Mouse (Mus musculus): ENCODE measurements around the gene Plekhh1. TPM values are rescaled to one million over a fixed set of nuclear protein-coding genes. Genes with fewer than 3 reads are reported as not detected.

Plekhh1 gene
- polyA plus RNA-seq, 1 experiment from 2014 or later: 0.13 TPM

GRCm38 (mm10) chr12:79052073-79052472, 23.1 kb downstream of the Plekhh1 start:
- whole genome bisulfite sequencing (ENCODE audit: insufficient replicate concordance): 65% methylated on average over 2 of the region's 2 CpGs
- H3K9ac ChIP-seq: no peak overlapping the region
- no peak overlapping the region for H3K27ac ChIP-seq (replicated peaks)

GRCm38 (mm10) chr12:79055276-79055675, 26.3 kb downstream of the Plekhh1 start:
- no peaks in the 10 kb centered on the region for H3K9me3 ChIP-seq (replicated peaks)
- WGBS (ENCODE audit: insufficient replicate concordance): 46% methylated on average over 7 of the region's 7 CpGs
- H3K36me3 ChIP-seq (replicated peaks): no peaks in the 10 kb centered on the region
- no peaks in the 10 kb centered on the region for H3K27me3 ChIP-seq
- no peak overlapping the region for H3K9ac ChIP-seq
- ATAC-seq (ENCODE audit: insufficient read depth): peak; percentile 47; the same call in 1 of the 2 replicates
- no peak overlapping the region for H3K27ac ChIP-seq (replicated peaks)
- H3K4me3 ChIP-seq (replicated peaks): no peak overlapping the region
- H3K4me2 ChIP-seq: no peak overlapping the region
- H3K4me1 ChIP-seq (replicated peaks): peaks cover 12% of the 10 kb centered on the region

More at GRCm38 (mm10) chr12:79052073-79052472, 23.1 kb downstream of the Plekhh1 start:
- no peak overlapping the region for H3K4me3 ChIP-seq (replicated peaks)
- ATAC-seq (ENCODE audit: insufficient read depth): no peak
- no peak overlapping the region for H3K4me2 ChIP-seq
- no peaks in the 10 kb centered on the region for H3K9me3 ChIP-seq (replicated peaks)
- H3K36me3 ChIP-seq (replicated peaks): no peaks in the 10 kb centered on the region
- no peaks in the 10 kb centered on the region for H3K27me3 ChIP-seq
- peaks cover 12% of the 10 kb centered on the region for H3K4me1 ChIP-seq (replicated peaks)

DNA sequence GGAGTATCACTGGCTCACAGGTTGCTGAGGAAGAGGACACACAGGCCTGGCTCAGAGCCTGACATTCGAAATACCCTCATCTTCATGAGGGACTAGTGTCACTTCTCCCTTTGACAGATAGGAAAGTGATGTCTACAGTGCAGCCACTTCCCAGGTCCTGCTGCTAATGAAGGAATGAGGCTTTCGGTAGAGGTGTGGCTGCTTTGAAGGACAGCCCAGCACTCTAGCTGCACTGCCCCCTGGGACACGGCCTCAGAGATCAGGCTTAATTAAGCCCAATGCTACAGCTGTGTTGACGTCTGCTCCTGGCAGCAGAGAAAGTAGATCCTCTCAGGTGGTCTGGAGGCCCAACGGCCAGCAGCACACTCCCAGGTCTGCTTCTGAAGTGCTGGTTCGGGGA, 30.6 kb downstream of the Plekhh1 start:
- H3K36me3 ChIP-seq (replicated peaks): no peaks in the 10 kb centered on the region
- WGBS (ENCODE audit: insufficient replicate concordance): 77% methylated on average over 6 of the region's 6 CpGs
- no peak overlapping the region for H3K9ac ChIP-seq
- no peaks in the 10 kb centered on the region for H3K9me3 ChIP-seq (replicated peaks)
- H3K4me2 ChIP-seq: no peak overlapping the region
- H3K4me3 ChIP-seq (replicated peaks): no peak overlapping the region
- H3K27ac ChIP-seq (replicated peaks): no peak overlapping the region
- H3K27me3 ChIP-seq: no peaks in the 10 kb centered on the region
- peaks cover 8% of the 10 kb centered on the region; the same call in 1 of the 2 replicates for H3K4me1 ChIP-seq (replicated peaks)
- ATAC-seq (ENCODE audit: insufficient read depth): no peak

- Histone ChIP-seq H3K36me3 (replicated peaks) (no peaks in the 10 kb centered on the region), H3K9me3 (replicated peaks) (no peaks in the 10 kb centered on the region), H3K27me3 (no peaks in the 10 kb centered on the region), H3K9ac (no peak overlapping the region), H3K4me2 (no peak overlapping the region), H3K27ac (replicated peaks) (no peak overlapping the region), H3K4me1 (replicated peaks) (peaks cover 4% of the 10 kb centered on the region; the same call in 1 of the 2 replicates), H3K4me3 (replicated peaks) (no peak overlapping the region)
- no peak for ATAC-seq (ENCODE audit: insufficient read depth)
- 69% methylated on average over 9 of the region's 9 CpGs for WGBS (ENCODE audit: insufficient replicate concordance)
Observed at GRCm38 (mm10) chr12:79060134-79060533, 31.2 kb downstream of the Plekhh1 start.

GRCm38 (mm10) chr12:79060766-79061652, 32.0 kb downstream of the Plekhh1 start:
- no peak overlapping the region for H3K9ac ChIP-seq
- no peak overlapping the region for H3K27ac ChIP-seq (replicated peaks)
- ATAC-seq (ENCODE audit: insufficient read depth): no peak
- H3K9me3 ChIP-seq (replicated peaks): no peaks in the 10 kb centered on the region
- H3K4me1 ChIP-seq (replicated peaks): no peaks in the 10 kb centered on the region
- no peak overlapping the region for H3K4me2 ChIP-seq
- no peaks in the 10 kb centered on the region for H3K27me3 ChIP-seq
- 54% methylated on average over 7 of the region's 7 CpGs for WGBS (ENCODE audit: insufficient replicate concordance)
- no peak overlapping the region for H3K4me3 ChIP-seq (replicated peaks)
- H3K36me3 ChIP-seq (replicated peaks): no peaks in the 10 kb centered on the region

GRCm38 (mm10) chr12:79064451-79064850, 35.5 kb downstream of the Plekhh1 start:
- Histone ChIP-seq H3K9me3 (replicated peaks) (no peaks in the 10 kb centered on the region), H3K9ac (no peak overlapping the region), H3K27ac (replicated peaks) (no peak overlapping the region), H3K4me1 (replicated peaks) (0 out of 2 replicates have a peak, but pooled peaks cover under 1% of the 10 kb centered on the region), H3K36me3 (replicated peaks) (no peaks in the 10 kb centered on the region), H3K27me3 (no peaks in the 10 kb centered on the region), H3K4me2 (no peak overlapping the region), H3K4me3 (replicated peaks) (no peak overlapping the region)
- 73% methylated on average over 13 of the region's 13 CpGs for WGBS (ENCODE audit: insufficient replicate concordance)
- ATAC-seq (ENCODE audit: insufficient read depth): no peak

DNA sequence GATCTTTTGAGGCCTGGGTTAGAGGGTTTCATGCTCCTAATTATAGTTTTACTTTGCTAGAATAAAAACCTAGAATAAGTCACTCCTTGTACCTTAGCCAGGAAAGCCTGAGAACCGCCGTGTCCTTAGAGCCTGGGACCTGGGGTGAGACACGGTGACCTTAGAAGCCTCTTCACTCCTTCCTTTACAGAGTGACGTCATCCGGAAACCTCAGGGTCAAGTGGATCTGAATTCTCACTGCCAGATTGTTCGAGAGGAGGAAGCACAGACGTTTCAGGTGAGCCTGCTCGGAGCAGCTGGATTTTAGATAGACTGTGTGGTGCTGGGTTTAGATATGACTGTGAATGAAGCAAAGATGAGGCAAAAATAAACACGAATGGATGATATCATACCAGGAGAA, 37.5 kb downstream of the Plekhh1 start:
- WGBS (ENCODE audit: insufficient replicate concordance): 68% methylated on average over 9 of the region's 9 CpGs
- Histone ChIP-seq H3K4me1 (replicated peaks) (0 out of 2 replicates have a peak, but pooled peaks cover 6% of the 10 kb centered on the region), H3K9me3 (replicated peaks) (no peaks in the 10 kb centered on the region), H3K27me3 (no peaks in the 10 kb centered on the region), H3K27ac (replicated peaks) (no peak overlapping the region), H3K9ac (no peak overlapping the region), H3K4me2 (no peak overlapping the region), H3K4me3 (replicated peaks) (no peak overlapping the region), H3K36me3 (replicated peaks) (no peaks in the 10 kb centered on the region)
- no peak for ATAC-seq (ENCODE audit: insufficient read depth)

DNA sequence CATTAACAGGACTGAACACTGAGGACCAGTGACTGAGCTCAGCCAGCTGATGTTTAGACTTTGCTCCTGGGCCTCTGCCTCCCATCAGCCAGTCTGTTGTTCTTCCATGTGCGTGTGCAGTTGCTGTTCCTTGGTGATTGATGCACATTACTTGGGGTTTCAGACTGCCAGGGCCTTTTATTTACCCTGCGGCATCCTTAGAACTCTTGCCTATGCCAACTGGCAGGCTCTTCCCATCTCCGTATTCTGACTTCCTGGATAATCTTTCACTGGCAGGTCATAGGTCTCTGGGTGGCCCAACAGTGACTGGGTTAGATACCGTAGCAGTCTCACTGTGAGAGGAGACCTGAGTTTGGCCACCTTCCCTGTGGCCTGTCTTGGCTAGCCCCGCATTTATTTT, 38.6 kb downstream of the Plekhh1 start:
- H3K4me1 ChIP-seq (replicated peaks): 0 out of 2 replicates have a peak, but pooled peaks cover 6% of the 10 kb centered on the region
- no peak for ATAC-seq (ENCODE audit: insufficient read depth)
- H3K4me3 ChIP-seq (replicated peaks): no peak overlapping the region
- WGBS (ENCODE audit: insufficient replicate concordance): 69% methylated on average over 5 of the region's 5 CpGs
- H3K4me2 ChIP-seq: no peak overlapping the region
- no peaks in the 10 kb centered on the region for H3K9me3 ChIP-seq (replicated peaks)
- no peak overlapping the region for H3K27ac ChIP-seq (replicated peaks)
- H3K9ac ChIP-seq: no peak overlapping the region
- H3K36me3 ChIP-seq (replicated peaks): no peaks in the 10 kb centered on the region
- no peaks in the 10 kb centered on the region for H3K27me3 ChIP-seq

GRCm38 (mm10) chr12:79068306-79068705, 39.3 kb downstream of the Plekhh1 start:
- H3K9me3 ChIP-seq (replicated peaks): no peaks in the 10 kb centered on the region
- 78% methylated on average over 11 of the region's 11 CpGs for WGBS (ENCODE audit: insufficient replicate concordance)
- H3K36me3 ChIP-seq (replicated peaks): no peaks in the 10 kb centered on the region
- no peak overlapping the region for H3K27ac ChIP-seq (replicated peaks)
- H3K9ac ChIP-seq: no peak overlapping the region
- H3K4me1 ChIP-seq (replicated peaks): 0 out of 2 replicates have a peak, but pooled peaks cover 6% of the 10 kb centered on the region
- no peak for ATAC-seq (ENCODE audit: insufficient read depth)
- no peak overlapping the region for H3K4me3 ChIP-seq (replicated peaks)
- H3K4me2 ChIP-seq: no peak overlapping the region
- no peaks in the 10 kb centered on the region for H3K27me3 ChIP-seq

- ATAC-seq (ENCODE audit: insufficient read depth): no peak
- 0 out of 2 replicates have a peak, but pooled peaks cover 6% of the 10 kb centered on the region for H3K4me1 ChIP-seq (replicated peaks)
- no peak overlapping the region for H3K27ac ChIP-seq (replicated peaks)
- no peak overlapping the region for H3K4me2 ChIP-seq
- H3K9ac ChIP-seq: no peak overlapping the region
- no peaks in the 10 kb centered on the region for H3K27me3 ChIP-seq
- H3K36me3 ChIP-seq (replicated peaks): no peaks in the 10 kb centered on the region
- WGBS (ENCODE audit: insufficient replicate concordance): 64% methylated on average over 6 of the region's 6 CpGs
- no peak overlapping the region for H3K4me3 ChIP-seq (replicated peaks)
- no peaks in the 10 kb centered on the region for H3K9me3 ChIP-seq (replicated peaks)
Observed at GRCm38 (mm10) chr12:79069187-79069608, 40.2 kb downstream of the Plekhh1 start.

GRCm38 (mm10) chr12:79069916-79070315, 41.0 kb downstream of the Plekhh1 start:
- Histone ChIP-seq H3K27ac (replicated peaks) (no peak overlapping the region), H3K9ac (no peak overlapping the region), H3K36me3 (replicated peaks) (no peaks in the 10 kb centered on the region), H3K4me2 (no peak overlapping the region), H3K4me1 (replicated peaks) (0 out of 2 replicates have a peak, but pooled peaks cover 6% of the 10 kb centered on the region), H3K9me3 (replicated peaks) (no peaks in the 10 kb centered on the region), H3K4me3 (replicated peaks) (no peak overlapping the region), H3K27me3 (no peaks in the 10 kb centered on the region)
- WGBS (ENCODE audit: insufficient replicate concordance): 66% methylated on average over 6 of the region's 6 CpGs
- no peak for ATAC-seq (ENCODE audit: insufficient read depth)

All from liver, embryonic 15.5 days (tissue).